Mouse (Mus musculus): ENCODE measurements at regions not wholly inside any gene's neighbourhood (a gene's known extent, or its start where the extent isn't known, plus 50 kb on each side); places are given as distances from the start of the nearest gene placed in this dataset.

DNA sequence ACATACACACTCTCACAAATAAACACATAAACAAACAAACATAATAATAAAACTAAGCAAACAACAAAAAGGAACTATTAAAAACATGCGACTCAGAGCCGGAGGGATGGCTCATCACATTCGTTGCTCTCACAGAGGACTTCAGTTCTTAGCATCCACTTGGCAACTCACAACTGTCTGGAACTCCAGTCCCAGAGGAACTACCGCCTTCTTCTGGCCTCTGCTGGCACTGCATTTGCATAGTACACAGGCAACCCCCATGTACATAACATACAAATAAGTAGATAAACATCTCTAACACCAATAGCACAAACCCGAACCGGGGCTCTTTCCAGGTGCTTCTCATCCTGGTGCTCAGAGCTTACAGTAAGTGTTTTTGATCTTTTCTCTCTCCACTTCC, 81.9 kb downstream of the Cct8l1 start:
- TF ChIP-seq POLR2A (IDR thresholded peaks at IDR 0.05; ENCODE audit: insufficient read depth, low read depth, low read length) (no peak), EP300 (IDR thresholded peaks at IDR 0.05; ENCODE audit: insufficient read depth, low read depth, low read length) (no peak)

All from heart, adult 2 months (tissue).